Mouse (Mus musculus) MEL-GATA-1-ER (cell line): Measurements from ENCODE around the gene Plekha7.

Experiments
- DNase-seq: peaks from one replicate; pipeline ENCODE4 v3.0.0-alpha.2; 2012; ENCODE audit warnings: low read depth; ENCODE audit errors: extremely low read depth

Plekha7 gene

GRCm38 (mm10) chr7:116307871-116308631 lies at the start of gene Plekha7:
Plekha7 (minus strand) TSS chr7:116308376.
- peak; percentile 65 for DNase-seq

GRCm38 (mm10) chr7:116336226-116336625 lies 28.1 kb upstream of the Plekha7 start:
- peak; percentile 75 for DNase-seq

GRCm38 (mm10) chr7:116335133-116335532 lies 27.0 kb upstream of the Plekha7 start:
- DNase-seq, result no peak

- no peak for DNase-seq
Observed at GRCm38 (mm10) chr7:116334669-116335038, 26.5 kb upstream of the Plekha7 start.

GRCm38 (mm10) chr7:116333713-116334668 lies 25.8 kb upstream of the Plekha7 start, which contains the start of gene Rps13:
Rps13 (minus strand) TSS chr7:116334195.
- DNase-seq, result peak; percentile 85

- no peak for DNase-seq
Observed at GRCm38 (mm10) chr7:116331246-116331645, 23.1 kb upstream of the Plekha7 start.

- no peak for DNase-seq
Observed at GRCm38 (mm10) chr7:116329858-116330257, 21.7 kb upstream of the Plekha7 start.

- no peak for DNase-seq
Observed at GRCm38 (mm10) chr7:116328777-116329176, 20.6 kb upstream of the Plekha7 start.

- no peak for DNase-seq
Observed at GRCm38 (mm10) chr7:116327901-116328300, 19.7 kb upstream of the Plekha7 start.

GRCm38 (mm10) chr7:116323331-116323964 lies 15.3 kb upstream of the Plekha7 start:
- DNase-seq, result no peak

- peak; percentile 60 for DNase-seq
Observed at GRCm38 (mm10) chr7:116309456-116309855, 1.3 kb upstream of the Plekha7 start.

- no peak for DNase-seq
Observed at GRCm38 (mm10) chr7:116308632-116308991, 436 bp upstream of the Plekha7 start.

- no peak for DNase-seq
Observed at GRCm38 (mm10) chr7:116307099-116307870, 891 bp downstream of the Plekha7 start.

- no peak for DNase-seq
Observed at GRCm38 (mm10) chr7:116306601-116307000, 1.6 kb downstream of the Plekha7 start.

GRCm38 (mm10) chr7:116301661-116302311 lies 6.4 kb downstream of the Plekha7 start:
- no peak for DNase-seq

- no peak for DNase-seq
Observed at GRCm38 (mm10) chr7:116301144-116301543, 7.0 kb downstream of the Plekha7 start.

GRCm38 (mm10) chr7:116298851-116299250 lies 9.3 kb downstream of the Plekha7 start:
- no peak for DNase-seq

GRCm38 (mm10) chr7:116298389-116298788 lies 9.8 kb downstream of the Plekha7 start:
- no peak for DNase-seq

GRCm38 (mm10) chr7:116294961-116295360 lies 13.2 kb downstream of the Plekha7 start:
- DNase-seq, result peak; percentile 70

- no peak for DNase-seq
Observed at GRCm38 (mm10) chr7:116292377-116292776, 15.8 kb downstream of the Plekha7 start.
